Comparison of ENCODE assay signal across 8 mouse cellular contexts in genomic region chr2:35622261-35623103, GRCm38 (mm10).
DNase-seq lines count a peak whose midpoint lies in the region; ATAC-seq lines count a peak whose summit lies in the region.

No protein-coding gene starts in this region.

- H3K27ac ChIP-seq in kidney, embryonic 16.5 days (ENCODE audit: low read length), result peak overlapping the region; percentile 80
- peak overlapping the region; percentile 78 for H3K27ac ChIP-seq in intestine, embryonic 14.5 days (ENCODE audit: low read depth)

- H3K9me3 ChIP-seq in kidney, embryonic 16.5 days (ENCODE audit: low read length), result no peaks in the 10 kb centered on the region
- no peaks in the 10 kb centered on the region for H3K9me3 ChIP-seq in intestine, embryonic 14.5 days (ENCODE audit: control insufficient read depth, low read length)

- H3K4me2 ChIP-seq in kidney, embryonic 16.5 days (replicated peaks; ENCODE audit: low read depth, low read length), result peak overlapping the region; percentile 68
- peak overlapping the region; percentile 79 for H3K4me2 ChIP-seq in intestine, embryonic 14.5 days (ENCODE audit: low read length)

- DNase-seq in kidney, postnatal 10 days, result no peak
- DNase-seq in embryo, embryonic 10.5 days (ENCODE audit: low spot score), result peak; percentile 54
- peak; percentile 75 for DNase-seq in intestine, embryonic 14.5 days (ENCODE audit: low spot score)
- peak; percentile 58 for DNase-seq in neural tube, embryonic 10.5 days (ENCODE audit: extremely low spot score, low spot score)
- no peak for DNase-seq in layer of hippocampus, adult 18-20 months (ENCODE audit: low spot score in 2 of 2)
- no peak for DNase-seq in Muller cell, postnatal 12 days (ENCODE audit: inconsistent ontology term)
- DNase-seq in spleen, adult 18-20 months, result no peak

- no peak; the same call in 1 of the 2 replicates for ATAC-seq in kidney, embryonic 16.5 days (ENCODE audit: low FRiP score, low TSS enrichment)
- ATAC-seq in intestine, embryonic 14.5 days (replicated peaks; ENCODE audit: low FRiP score, low TSS enrichment, low read depth), result no peak; the same call in 1 of the 2 replicates

- H3K36me3 ChIP-seq in kidney, embryonic 16.5 days (ENCODE audit: insufficient read depth, low read length), result no peaks in the 10 kb centered on the region
- 0 out of 2 replicates have a peak, but pooled peaks cover 18% of the 10 kb centered on the region for H3K36me3 ChIP-seq in intestine, embryonic 14.5 days (ENCODE audit: control insufficient read depth, insufficient read depth, low read length)

- peaks cover 84% of the 10 kb centered on the region for H3K4me1 ChIP-seq in kidney, embryonic 16.5 days (ENCODE audit: insufficient read depth, low read length)
- H3K4me1 ChIP-seq in intestine, embryonic 14.5 days (replicated peaks; ENCODE audit: control insufficient read depth, insufficient read depth, low read length), result peaks cover 78% of the 10 kb centered on the region

- peak overlapping the region; percentile 90 for H3K9ac ChIP-seq in kidney, embryonic 16.5 days (replicated peaks; ENCODE audit: low read length)
- H3K9ac ChIP-seq in intestine, embryonic 14.5 days (ENCODE audit: low read length), result peak overlapping the region; percentile 85

- H3K27me3 ChIP-seq in kidney, embryonic 16.5 days (ENCODE audit: insufficient read depth, low read length), result no peaks in the 10 kb centered on the region
- H3K27me3 ChIP-seq in intestine, embryonic 14.5 days (replicated peaks; ENCODE audit: control insufficient read depth, insufficient read depth, low read length), result no peaks in the 10 kb centered on the region

- peak overlapping the region; percentile 75 for H3K4me3 ChIP-seq in kidney, embryonic 16.5 days (ENCODE audit: low read length)
- peak overlapping the region; percentile 81 for H3K4me3 ChIP-seq in intestine, embryonic 14.5 days (ENCODE audit: low read depth, low read length)

- WGBS in kidney, embryonic 16.5 days, result 4% methylated on average over 20 of the region's 20 CpGs
- whole genome bisulfite sequencing in intestine, embryonic 14.5 days, result 2% methylated on average over 20 of the region's 20 CpGs

Comparison
In these comparisons a context has a peak if more than half of its experiments do, and no peak if none do; other contexts are left out.
1. DNase-seq: peak in embryo, embryonic 10.5 days (single experiment), intestine, embryonic 14.5 days (single experiment) and neural tube, embryonic 10.5 days (single experiment); none in kidney, postnatal 10 days (single experiment), layer of hippocampus, adult 18-20 months (0 of 2), Muller cell, postnatal 12 days (single experiment) and spleen, adult 18-20 months (0 of 2).